Mouse (Mus musculus): ENCODE data around the gene Zfp973. TPM values are rescaled to one million over a fixed set of nuclear protein-coding genes. Genes with fewer than 3 reads are reported as not detected.
A peak's percentile ranks its signal among the peaks of the same experiment; 100 is the strongest.
"Not testable (repeated sequence)": the region's sequence is repeated elsewhere in the genome, so short reads cannot be mapped to it uniquely, and the experiment has no call there.

The Zfp973 gene
- 4.0 and 4.5 TPM in 2 replicates for polyA plus RNA-seq (2015; fragmentation: Nextera tagmentation; extraction: Ambion mirVana)

- not testable (repeated sequence) for H3K9ac ChIP-seq (replicated peaks; ENCODE audit: low read depth); H3K27ac ChIP-seq (ENCODE audit: low read length); H3K27me3 ChIP-seq (replicated peaks; ENCODE audit: insufficient read depth, low read length); H3K9me3 ChIP-seq (ENCODE audit: low read length); ATAC-seq; H3K4me2 ChIP-seq (replicated peaks; ENCODE audit: low read depth, low read length); H3K36me3 ChIP-seq (ENCODE audit: insufficient read depth, low read length); H3K4me3 ChIP-seq (ENCODE audit: low read depth, low read length); DNase-seq (ENCODE audit: low spot score); H3K4me1 ChIP-seq (ENCODE audit: insufficient read depth, low read depth, low read length)
- no CpG with 5 or more reads among the region's 6 CpGs for WGBS
These were observed at the start of gene Zfp973 for GRCm38 (mm10) chr2:176670222-176670621. Gene Zfp973 (plus strand): TSS chr2:176670522.

DNA sequence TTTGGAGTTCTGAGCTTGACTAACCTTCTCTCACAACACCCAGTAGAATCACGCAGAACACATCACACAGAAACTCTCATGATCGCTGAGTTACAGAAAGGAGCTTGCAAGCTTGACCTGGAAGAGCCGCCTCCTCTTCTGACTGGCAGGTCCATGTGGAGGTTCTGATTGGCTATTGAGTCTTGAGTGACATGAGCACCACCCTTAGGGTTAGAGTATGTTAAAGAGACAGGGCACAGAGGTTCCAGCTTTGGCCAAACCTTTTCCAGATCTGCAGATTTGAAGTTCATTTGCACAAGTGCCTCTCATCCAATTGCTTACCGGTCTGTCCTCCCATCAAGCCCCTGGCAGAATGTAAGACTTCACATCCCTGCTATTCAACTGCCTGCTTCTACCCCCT, 34.1 kb upstream of the Zfp973 start, which contains the start of gene Gm14308:
TSS of gene Gm14308 (minus strand) at position 101 of the 400 bp plus-strand sequence.
- H3K9ac ChIP-seq (replicated peaks; ENCODE audit: low read depth); ATAC-seq: not testable (repeated sequence)
- no CpG with 5 or more reads among the region's 4 CpGs for WGBS

GRCm38 (mm10) chr2:176708051-176708450, 37.7 kb downstream of the Zfp973 start, which contains the start of gene Gm14305:
Gene Gm14305 (plus strand): TSS chr2:176708328.
- peak within 1 kb of the TSS; percentile 43 for H3K4me2 ChIP-seq (replicated peaks; ENCODE audit: low read depth, low read length)
- 20% methylated on average over 1 of the region's 6 CpGs for WGBS
- H3K4me1 ChIP-seq (ENCODE audit: insufficient read depth, low read depth, low read length); H3K9ac ChIP-seq (replicated peaks; ENCODE audit: low read depth); H3K9me3 ChIP-seq (ENCODE audit: low read length); H3K27ac ChIP-seq (ENCODE audit: low read length); H3K36me3 ChIP-seq (ENCODE audit: insufficient read depth, low read length); DNase-seq (ENCODE audit: low spot score); H3K27me3 ChIP-seq (replicated peaks; ENCODE audit: insufficient read depth, low read length); ATAC-seq: not testable (repeated sequence)
- peak within 1 kb of the TSS; percentile 35 for H3K4me3 ChIP-seq (ENCODE audit: low read depth, low read length)

More for the DNA sequence above, 34.1 kb upstream of the Zfp973 start, which contains the start of gene Gm14308:
- not testable (repeated sequence) for DNase-seq (ENCODE audit: low spot score); H3K27me3 ChIP-seq (replicated peaks; ENCODE audit: insufficient read depth, low read length); H3K36me3 ChIP-seq (ENCODE audit: insufficient read depth, low read length); H3K4me3 ChIP-seq (ENCODE audit: low read depth, low read length); H3K27ac ChIP-seq (ENCODE audit: low read length); H3K9me3 ChIP-seq (ENCODE audit: low read length); H3K4me2 ChIP-seq (replicated peaks; ENCODE audit: low read depth, low read length); H3K4me1 ChIP-seq (ENCODE audit: insufficient read depth, low read depth, low read length)

Other genes with a start within 250 kb of the Zfp973 start
- 8.7 and 8.8 TPM in 2 replicates for gene Gm14435, start 246.9 kb upstream of the Zfp973 start, polyA plus RNA-seq (2015; fragmentation: Nextera tagmentation; extraction: Ambion mirVana)
- gene Gm14434, start 183.7 kb upstream of the Zfp973 start, polyA plus RNA-seq (2015; fragmentation: Nextera tagmentation; extraction: Ambion mirVana): 9.1 and 10.9 TPM in 2 replicates
- gene Zfp967, start 149.5 kb upstream of the Zfp973 start, polyA plus RNA-seq (2015; fragmentation: Nextera tagmentation; extraction: Ambion mirVana): not detected in 2 replicates
- gene Gm14308, start 34.2 kb upstream of the Zfp973 start, polyA plus RNA-seq (2015; fragmentation: Nextera tagmentation; extraction: Ambion mirVana): 5.9 and 10.8 TPM in 2 replicates
- gene Gm14305, start 37.8 kb downstream of the Zfp973 start, polyA plus RNA-seq (2015; fragmentation: Nextera tagmentation; extraction: Ambion mirVana): 18.7 and 21.5 TPM in 2 replicates
- gene Gm14295, start 128.1 kb downstream of the Zfp973 start, polyA plus RNA-seq (2015; fragmentation: Nextera tagmentation; extraction: Ambion mirVana): 9.0 and 11.7 TPM in 2 replicates
- not detected in 2 replicates for gene Gm14408, start 160.6 kb downstream of the Zfp973 start, polyA plus RNA-seq (2015; fragmentation: Nextera tagmentation; extraction: Ambion mirVana)

Measured in lung, postnatal 0 days (tissue).